Mouse (Mus musculus) ES-Bruce4 (cell line): ENCODE data around the gene Cntd1. TPM values are rescaled to one million over a fixed set of nuclear protein-coding genes. Genes with fewer than 3 reads are reported as not detected.

ENCODE experiments used
- H3K27ac ChIP-seq: 2 replicates; pipeline ENCODE4 v1.5.1; 2012; ENCODE audit warnings: low read length, inconsistent platforms; ENCODE audit not compliant: insufficient read depth
- H3K27me3 ChIP-seq: 2 replicates; pipeline ENCODE4 v1.6.1; 2012; ENCODE audit warnings: mild to moderate bottlenecking, low read length, inconsistent platforms; ENCODE audit not compliant: control insufficient read depth, poor library complexity, insufficient read depth, severe bottlenecking
- H3K36me3 ChIP-seq: 2 replicates; pipeline ENCODE4 v1.6.1; 2012; ENCODE audit warnings: inconsistent platforms, mild to moderate bottlenecking, low read length, moderate library complexity; ENCODE audit not compliant: control insufficient read depth, poor library complexity, insufficient read depth, severe bottlenecking
- H3K4me1 ChIP-seq: one replicate; pipeline ENCODE4 v1.8.1; 2011; ENCODE audit warnings: low read length; ENCODE audit not compliant: control insufficient read depth, insufficient read depth
- H3K4me3 ChIP-seq: 2 replicates; pipeline ENCODE4 v1.5.1; 2011; ENCODE audit warnings: low read depth, mild to moderate bottlenecking, low read length
- H3K9ac ChIP-seq: 2 replicates; pipeline ENCODE4 v1.6.1; 2012; ENCODE audit warnings: low read depth, mild to moderate bottlenecking, inconsistent platforms; ENCODE audit not compliant: poor library complexity, severe bottlenecking
- H3K9me3 ChIP-seq: replicated peaks from 2 replicates; pipeline ENCODE4 v1.6.1; 2012; ENCODE audit warnings: mild to moderate bottlenecking, low read length, inconsistent platforms; ENCODE audit not compliant: control insufficient read depth, poor library complexity, insufficient read depth, severe bottlenecking
- CTCF ChIP-seq: IDR thresholded peaks from one replicate; pipeline ENCODE4 v1.8.1; 2011; ENCODE audit warnings: low read depth, low read length
- EP300 ChIP-seq: IDR thresholded peaks from 2 replicates; pipeline ENCODE4 v1.6.1; 2011; ENCODE audit warnings: low read depth, low read length; ENCODE audit not compliant: insufficient read depth
- POLR2A ChIP-seq: IDR thresholded peaks from one replicate; pipeline ENCODE4 v1.8.1; 2011; ENCODE audit warnings: low read length; ENCODE audit not compliant: insufficient read depth
- polyA plus RNA-seq: library from polyadenylated mRNA; stranded (reverse); fragments of >200 nt; gene quantifications from 2 replicates; pipeline ENCODE4 v1.2.4, GENCODE M21; 2011; ENCODE audit warnings: low read depth; ENCODE audit not compliant: missing spikeins, insufficient read depth, insufficient read length

Cntd1 gene
- polyA plus RNA-seq, 1 experiment = 14.6 TPM

DNA sequence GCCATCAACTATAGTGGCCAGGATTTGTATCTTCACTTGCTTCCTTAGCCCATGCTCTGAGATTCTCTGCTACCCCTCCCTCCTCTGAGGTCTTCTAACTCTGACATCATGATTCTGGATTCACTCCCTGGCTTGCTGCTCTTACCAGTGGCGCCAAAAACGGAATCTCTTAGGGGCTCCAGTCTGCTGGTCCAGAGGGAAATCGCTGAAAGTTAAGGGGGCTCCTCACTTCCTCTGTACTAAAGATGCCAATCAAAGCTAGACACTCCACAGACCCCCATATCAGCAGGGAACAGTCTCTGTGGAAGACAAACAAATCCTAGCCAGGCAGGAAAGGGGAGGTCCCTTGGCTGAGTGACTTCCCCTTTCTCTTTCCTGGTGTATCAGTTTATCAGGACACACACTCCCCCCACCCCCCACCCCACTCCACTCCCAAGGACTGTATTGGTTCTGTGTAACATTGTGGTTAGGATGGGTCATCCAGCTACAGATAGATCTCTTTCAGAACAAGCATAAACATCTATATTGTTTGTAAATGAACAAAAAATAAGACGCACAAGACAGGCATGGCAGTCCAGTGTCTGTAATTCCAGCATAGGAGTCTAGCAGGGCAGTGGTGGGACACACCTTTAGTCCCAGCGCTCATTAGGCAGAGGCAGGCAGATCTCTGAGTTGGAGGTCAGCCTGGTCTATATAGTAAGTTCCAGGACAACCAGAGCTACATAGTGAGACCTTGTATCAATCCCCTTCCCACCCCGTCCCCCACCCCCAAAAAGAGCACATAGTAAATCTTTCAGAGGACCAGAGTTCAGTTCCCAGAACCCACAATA lies 46.6 kb upstream of the Cntd1 start:
- Histone ChIP-seq H3K36me3 (no peaks in the 10 kb centered on the region), H3K4me1 (peaks cover 3% of the 10 kb centered on the region), H3K9me3 (no peaks in the 10 kb centered on the region), H3K4me3 (no peak overlapping the region), H3K9ac (peak overlapping the region; percentile 34; the same call in 1 of the 2 replicates), H3K27me3 (no peaks in the 10 kb centered on the region), H3K27ac (no peak overlapping the region)
- no peak for TF ChIP-seq EP300
- TF ChIP-seq CTCF = no peak
- no peak for TF ChIP-seq POLR2A

DNA sequence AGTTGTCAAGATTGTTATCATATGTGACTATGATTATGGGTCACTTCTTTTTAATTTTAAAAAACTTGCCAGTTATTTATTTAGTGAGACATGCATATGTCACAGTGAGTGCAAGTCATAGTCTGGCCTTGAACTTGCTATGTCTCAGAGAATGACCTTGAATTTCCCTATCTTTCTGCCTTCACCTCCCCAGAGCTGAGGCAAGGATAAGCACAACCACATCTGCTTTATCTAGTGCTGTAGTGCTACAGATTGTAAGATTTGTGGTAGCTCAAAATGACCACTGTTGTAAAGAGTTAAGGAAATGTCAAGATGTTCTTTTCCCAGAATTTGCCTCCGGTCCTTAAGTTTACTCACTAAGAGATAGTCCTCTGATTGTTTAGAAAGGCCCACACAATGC lies 45.6 kb upstream of the Cntd1 start:
- no peak overlapping the region for H3K27ac ChIP-seq
- TF ChIP-seq POLR2A = no peak
- TF ChIP-seq CTCF = no peak
- no peak for TF ChIP-seq EP300
- H3K4me1 ChIP-seq = peaks cover 3% of the 10 kb centered on the region

DNA sequence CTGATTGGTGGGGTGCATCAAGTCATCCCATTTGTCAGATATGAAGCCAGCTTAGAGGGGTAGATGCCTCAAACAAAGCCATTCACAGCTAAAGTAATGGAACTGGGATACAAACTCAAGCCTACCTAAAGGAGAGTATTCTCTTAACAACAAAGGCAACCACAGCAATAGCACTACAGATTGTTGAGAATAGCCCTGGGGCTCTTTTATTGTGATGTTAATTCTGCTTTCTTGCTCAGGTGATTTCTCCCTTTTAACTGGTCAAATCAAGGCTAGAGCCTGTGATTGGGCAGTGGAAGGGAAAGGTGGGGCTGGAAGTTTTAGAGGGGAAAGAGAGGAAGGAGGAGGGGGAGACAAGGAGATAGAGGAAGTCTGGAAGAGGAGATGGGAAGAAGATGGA lies 44.7 kb upstream of the Cntd1 start:
- H3K4me3 ChIP-seq = peak overlapping the region; percentile 53
- no peak overlapping the region for H3K9ac ChIP-seq
- no peaks in the 10 kb centered on the region for H3K27me3 ChIP-seq
- peak overlapping the region; percentile 70 for H3K27ac ChIP-seq
- H3K36me3 ChIP-seq = no peaks in the 10 kb centered on the region
- H3K9me3 ChIP-seq = no peaks in the 10 kb centered on the region
- TF ChIP-seq POLR2A = no peak
- TF ChIP-seq EP300 = no peak
- TF ChIP-seq CTCF = no peak
- peaks cover 3% of the 10 kb centered on the region for H3K4me1 ChIP-seq

More for the DNA sequence above, 45.6 kb upstream of the Cntd1 start:
- Histone ChIP-seq H3K9ac (no peak overlapping the region), H3K27me3 (no peaks in the 10 kb centered on the region), H3K9me3 (no peaks in the 10 kb centered on the region), H3K36me3 (no peaks in the 10 kb centered on the region), H3K4me3 (no peak overlapping the region)

DNA sequence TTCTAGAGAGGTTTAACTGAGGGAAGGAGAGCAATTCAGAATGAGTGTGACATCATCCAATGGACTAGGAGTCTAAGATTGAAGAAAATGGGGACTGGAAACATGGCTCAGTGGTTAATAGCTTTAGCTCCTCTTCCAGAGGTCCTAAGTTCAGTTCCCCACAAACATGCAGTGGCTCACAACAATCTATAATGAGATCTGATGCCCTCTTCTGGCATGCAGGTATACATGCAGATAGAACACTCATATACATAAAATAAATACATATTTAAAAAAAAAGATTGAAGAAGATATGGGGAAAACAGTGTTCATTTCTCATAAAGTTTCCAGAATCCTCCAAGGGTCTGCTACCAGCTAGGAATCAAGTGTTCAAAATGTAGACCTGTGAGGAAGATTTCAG lies 43.4 kb upstream of the Cntd1 start:
- H3K4me3 ChIP-seq = no peak overlapping the region
- no peaks in the 10 kb centered on the region for H3K36me3 ChIP-seq
- H3K4me1 ChIP-seq = peaks cover 2% of the 10 kb centered on the region
- TF ChIP-seq EP300 = no peak
- TF ChIP-seq CTCF = no peak
- TF ChIP-seq POLR2A = no peak
- H3K27me3 ChIP-seq = no peaks in the 10 kb centered on the region
- H3K9me3 ChIP-seq = no peaks in the 10 kb centered on the region
- no peak overlapping the region for H3K27ac ChIP-seq
- H3K9ac ChIP-seq = no peak overlapping the region

DNA sequence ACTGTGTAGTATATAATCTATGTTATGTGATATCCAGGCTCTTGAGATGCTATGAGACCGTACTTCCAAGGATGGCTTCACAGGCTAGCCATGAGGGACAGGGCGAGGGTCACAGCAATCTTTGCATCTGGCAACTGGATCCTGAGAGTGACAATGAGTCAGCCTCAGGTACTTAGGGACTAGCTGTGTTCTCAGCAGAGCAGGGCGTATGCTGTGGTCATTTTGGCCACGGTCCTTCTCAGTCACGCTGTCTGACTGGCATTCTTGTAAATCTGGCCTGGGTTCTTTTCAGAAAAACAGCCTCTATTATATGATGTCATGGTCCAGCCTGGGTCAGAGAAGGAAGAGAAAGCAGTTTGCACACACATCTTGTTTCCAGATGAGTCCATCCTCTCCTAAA lies 42.0 kb upstream of the Cntd1 start:
- Histone ChIP-seq H3K27ac (no peak overlapping the region), H3K27me3 (no peaks in the 10 kb centered on the region), H3K9me3 (no peaks in the 10 kb centered on the region), H3K4me3 (no peak overlapping the region), H3K9ac (no peak overlapping the region), H3K4me1 (peaks cover 2% of the 10 kb centered on the region), H3K36me3 (no peaks in the 10 kb centered on the region)
- TF ChIP-seq POLR2A (no peak), EP300 (no peak), CTCF (no peak)

DNA sequence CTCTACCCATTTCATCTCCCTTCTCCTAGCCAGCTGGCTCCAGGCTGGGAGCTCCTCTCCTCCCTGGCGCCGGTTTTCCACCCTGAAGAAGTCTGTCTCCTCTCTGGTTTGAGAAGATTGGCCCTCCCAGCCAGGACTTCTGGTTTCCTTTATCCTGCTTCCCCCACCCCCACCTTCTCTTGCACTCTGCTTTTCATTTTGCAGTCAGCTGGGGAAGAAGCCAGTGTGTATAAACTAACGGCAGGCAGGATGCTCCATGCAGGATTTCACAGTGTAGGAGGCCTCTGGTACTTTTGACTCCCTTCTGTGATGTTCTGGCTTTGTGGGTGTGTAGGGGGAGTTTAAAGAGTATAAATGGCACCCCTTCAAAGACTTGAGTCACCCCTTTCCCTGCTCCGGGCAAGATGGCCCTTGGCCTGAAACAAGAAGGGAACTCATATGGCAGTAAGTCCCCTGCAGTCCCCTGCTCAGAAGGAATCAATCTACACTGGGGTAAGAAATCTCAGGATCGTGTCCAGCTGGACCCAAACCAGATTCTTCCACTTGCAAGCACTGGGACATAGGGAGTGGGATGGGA lies 40.7 kb upstream of the Cntd1 start:
- Histone ChIP-seq H3K9me3 (no peaks in the 10 kb centered on the region), H3K27ac (no peak overlapping the region), H3K36me3 (no peaks in the 10 kb centered on the region), H3K4me1 (no peaks in the 10 kb centered on the region), H3K27me3 (no peaks in the 10 kb centered on the region), H3K4me3 (no peak overlapping the region), H3K9ac (no peak overlapping the region)
- no peak for TF ChIP-seq CTCF
- TF ChIP-seq EP300 = no peak
- no peak for TF ChIP-seq POLR2A
